Mouse (Mus musculus) heart, adult 8-10 months (tissue): Measurements from ENCODE around the gene Tex26. TPM values are rescaled to one million over a fixed set of nuclear protein-coding genes. Genes with fewer than 3 reads are reported as not detected.
A peak's percentile ranks its signal among the peaks of the same experiment; 100 is the strongest.

Experiments used
- DNase-seq: peaks from one replicate; pipeline ENCODE4 v3.0.0; 2022; ENCODE audit warnings: low spot score
- total RNA-seq, 4 experiments: library from RNA; stranded (reverse); gene quantifications; 2 replicates each; pipeline ENCODE4 v1.2.4; 2022

The Tex26 gene
- not detected for total RNA-seq

DNA sequence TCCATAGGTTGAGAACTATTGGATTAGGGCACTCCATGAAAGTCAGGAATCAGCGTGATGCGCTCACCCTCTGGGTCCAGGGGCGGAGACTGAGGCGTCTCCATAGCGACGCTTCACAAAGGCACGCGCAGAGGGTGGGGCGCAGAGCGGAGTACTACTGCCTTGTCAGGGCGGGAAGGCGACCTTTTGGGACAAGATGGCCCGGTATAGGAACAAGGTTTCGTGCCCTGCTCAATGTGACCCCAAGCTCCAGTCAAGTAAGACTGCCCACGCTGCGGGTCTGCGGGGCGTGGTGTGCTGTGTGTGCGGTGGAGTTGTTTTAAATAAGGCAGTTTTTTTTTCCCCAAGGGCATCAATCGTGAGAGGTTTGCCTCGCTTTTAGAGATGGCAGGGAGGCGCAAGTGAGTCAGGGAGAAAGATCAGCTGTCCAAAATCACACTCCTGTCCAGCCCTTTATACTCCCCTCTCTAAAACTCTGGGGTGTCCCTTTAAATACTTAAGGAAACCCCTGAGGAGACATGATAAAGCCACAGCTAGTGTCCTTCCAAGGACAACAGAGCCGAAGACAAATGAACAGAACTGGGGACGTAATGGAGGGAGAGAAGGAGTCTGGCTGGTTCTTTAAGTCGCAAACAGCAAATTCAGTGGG, at the start of gene Tex26:
Tex26 (plus strand) TSS at position 130 of the 649 bp plus-strand sequence.
- peak; percentile 18 for DNase-seq

DNA sequence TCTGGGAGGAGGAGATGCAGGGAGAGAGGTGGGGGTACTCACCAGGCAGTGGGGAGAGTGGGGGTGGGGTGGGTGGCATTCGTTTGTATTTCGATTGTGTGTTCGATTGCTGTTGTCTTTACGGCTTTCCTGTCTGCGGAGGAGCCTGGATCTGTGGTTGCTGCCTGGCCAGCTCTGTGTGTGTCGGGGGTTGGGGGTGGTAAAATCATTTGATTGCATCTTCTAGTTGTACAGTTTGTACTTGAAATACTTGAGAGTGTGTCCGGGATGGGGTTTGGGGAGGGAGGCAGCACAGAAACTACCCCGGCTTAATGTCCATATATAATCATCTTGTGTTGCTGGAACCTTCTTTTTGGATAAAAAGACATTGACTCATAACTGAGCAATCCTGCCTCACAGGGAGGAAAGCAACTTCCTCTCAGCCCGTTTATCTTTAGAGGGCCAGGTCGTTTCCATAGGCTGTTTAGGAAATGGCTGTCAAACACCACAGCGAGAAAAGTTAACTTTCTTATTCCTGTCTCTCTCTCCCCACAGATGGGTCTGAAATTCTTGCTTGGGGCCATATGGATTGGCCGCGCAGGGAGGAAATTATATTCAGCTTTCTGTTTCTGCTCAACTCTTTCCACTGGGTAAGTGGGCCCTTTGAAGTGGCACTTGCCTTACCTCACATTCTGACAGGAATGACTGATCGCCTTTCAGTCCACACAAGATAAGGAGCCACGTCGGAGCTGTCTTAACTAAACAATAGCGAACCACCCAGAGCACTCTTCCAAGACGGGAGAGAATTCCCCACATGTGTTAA, 47.7 kb upstream of the Tex26 start:
- no peak for DNase-seq

DNA sequence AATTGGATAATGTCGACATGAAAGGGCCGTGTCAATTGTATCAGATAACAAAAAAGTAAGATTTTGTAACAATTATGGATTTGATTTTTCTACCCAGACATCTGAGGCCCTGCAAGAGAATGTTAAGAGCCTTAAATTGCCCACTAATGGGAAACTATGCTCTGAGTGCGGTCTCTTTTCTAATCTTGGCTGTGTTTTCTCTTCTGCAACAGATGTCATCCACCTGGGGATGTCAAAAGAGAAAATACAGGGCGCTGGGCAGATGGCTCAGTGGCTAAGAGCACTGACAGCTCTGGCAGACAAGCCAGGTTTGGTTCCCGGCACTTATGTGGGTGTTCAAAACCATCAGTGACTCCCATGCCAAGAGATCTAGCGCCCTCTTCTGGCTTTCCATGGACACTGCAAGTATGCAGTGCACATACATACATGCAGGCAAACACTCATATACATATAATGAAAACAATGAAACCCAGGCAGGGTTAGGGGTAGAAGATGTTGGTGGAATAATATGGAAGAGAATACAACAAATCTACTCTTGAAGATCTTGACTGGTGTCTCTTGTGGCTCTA, 47.0 kb upstream of the Tex26 start:
- DNase-seq: no peak

DNA sequence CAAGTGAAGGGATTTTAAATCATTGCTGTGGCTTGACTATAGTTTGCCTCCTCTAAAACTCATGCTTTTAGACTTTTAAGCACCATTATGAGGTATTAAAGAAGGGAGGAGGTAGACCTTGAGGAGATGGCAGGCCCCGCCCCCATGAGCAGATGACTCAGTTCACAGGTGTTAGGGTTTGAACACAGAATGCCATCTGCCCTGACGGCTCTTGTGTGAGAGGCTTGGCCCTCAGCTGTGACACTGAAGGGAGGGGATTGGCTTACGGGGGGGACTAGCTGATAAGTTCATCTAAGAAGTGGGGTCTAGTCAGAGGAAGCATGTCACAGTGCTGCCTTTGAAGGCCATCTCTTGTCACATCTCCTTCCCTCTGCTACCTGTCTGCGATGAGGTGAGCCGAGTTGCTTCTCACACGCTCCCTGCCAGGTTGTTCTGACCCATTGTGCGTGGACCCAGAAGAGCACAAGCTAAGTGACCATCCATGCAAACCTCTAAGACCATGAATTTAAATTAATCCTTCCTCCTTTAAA, 37.9 kb upstream of the Tex26 start:
- DNase-seq: no peak

DNA sequence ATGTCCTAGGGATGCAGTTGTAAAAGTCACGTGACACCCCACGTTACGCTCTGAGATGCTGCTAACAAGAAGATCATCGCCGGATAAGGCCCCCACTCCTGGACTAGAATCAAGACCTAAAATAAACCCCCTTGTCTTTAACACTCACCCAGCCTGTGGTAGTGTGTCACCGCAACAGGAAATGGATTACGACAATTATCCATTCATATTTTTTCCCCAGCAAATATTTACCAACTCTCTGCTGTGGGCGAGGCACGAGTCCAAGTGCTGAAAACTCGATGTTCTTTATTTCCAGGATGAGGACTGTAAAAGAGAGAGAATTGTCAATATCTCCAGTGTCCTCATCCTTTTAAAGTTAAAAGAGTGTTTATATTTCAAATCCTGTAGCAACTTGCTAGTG, 37.4 kb upstream of the Tex26 start:
- no peak for DNase-seq

DNA sequence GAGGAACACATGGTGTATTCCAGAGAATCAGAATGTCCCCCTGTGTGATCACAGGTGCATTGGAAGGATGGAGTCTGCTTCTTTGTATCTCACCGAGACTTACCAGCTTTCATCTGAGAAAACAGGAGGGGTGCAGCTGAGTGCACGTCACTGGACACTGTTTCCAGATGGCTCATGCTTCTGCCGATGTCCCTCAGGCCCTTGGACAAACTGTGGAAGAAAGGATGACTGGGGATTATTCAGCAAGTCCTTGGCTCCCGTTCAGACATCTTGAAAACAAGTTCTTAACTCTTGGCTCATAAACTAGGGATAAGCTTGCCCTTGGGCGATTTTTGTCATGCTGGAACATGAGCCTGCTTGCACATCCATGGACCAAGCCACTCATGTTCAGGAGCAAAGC, 36.1 kb upstream of the Tex26 start:
- DNase-seq: peak; percentile 82

DNA sequence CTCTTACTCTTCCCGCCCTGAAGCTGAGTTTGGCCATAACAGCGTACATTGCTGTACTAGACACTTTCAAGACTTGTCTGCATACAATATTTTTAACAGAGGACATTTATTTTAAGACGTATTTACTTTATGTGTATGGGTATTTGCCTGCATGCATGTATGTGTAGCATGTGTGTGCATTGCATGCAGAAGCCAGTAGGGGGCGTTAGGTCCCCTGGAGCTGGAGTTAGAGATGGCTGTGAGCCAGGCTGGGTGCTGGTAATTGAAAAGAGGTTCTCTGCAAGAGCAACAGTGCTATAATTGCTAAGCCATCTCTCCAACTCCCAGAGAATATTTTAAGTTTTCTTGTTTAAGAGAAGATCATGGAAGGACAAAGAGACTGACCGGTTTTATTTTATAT, 34.8 kb upstream of the Tex26 start:
- DNase-seq: no peak

DNA sequence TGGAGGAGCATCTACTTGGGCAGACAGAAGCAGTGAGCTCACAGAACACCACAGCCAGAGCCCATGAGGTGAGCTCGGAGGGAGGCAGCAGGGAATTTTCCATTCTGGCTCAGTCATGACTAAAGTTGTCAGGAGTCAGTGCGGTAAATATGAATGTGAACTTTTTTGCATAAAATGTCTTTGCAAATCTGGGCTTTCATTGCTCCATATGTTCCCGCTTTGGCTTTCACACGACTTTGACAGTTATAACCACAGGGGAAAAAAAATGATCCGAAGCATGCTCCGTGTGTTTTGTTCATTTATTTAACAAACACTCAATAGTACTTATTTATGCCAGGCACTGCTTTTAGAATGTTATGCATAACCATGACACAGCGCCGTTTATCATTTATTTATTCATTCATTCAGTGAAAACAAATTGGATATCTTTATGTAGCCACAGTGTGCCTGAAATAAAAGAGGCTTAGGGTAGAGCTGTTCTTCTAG, 32.6 kb upstream of the Tex26 start:
- no peak for DNase-seq

DNA sequence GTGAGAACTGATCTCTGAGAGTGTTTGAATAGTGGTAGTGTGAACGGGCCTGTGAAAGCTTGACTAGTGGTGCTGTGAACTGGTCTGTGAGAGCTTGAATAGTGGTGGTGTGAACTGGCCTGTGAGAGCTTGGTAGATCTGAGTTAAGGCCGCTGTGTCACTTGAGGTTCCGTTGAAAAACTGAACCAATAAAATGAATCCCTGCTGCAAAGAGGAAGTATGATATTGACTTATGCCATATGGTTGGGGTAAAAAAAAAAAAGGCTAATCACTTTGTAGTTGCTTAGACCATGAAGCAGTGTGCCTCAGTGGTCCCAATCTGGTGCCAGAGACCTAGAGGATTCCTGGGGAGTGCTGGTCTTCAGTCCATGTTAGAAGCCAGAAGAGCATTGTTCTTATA, 30.0 kb upstream of the Tex26 start:
- no peak for DNase-seq

DNA sequence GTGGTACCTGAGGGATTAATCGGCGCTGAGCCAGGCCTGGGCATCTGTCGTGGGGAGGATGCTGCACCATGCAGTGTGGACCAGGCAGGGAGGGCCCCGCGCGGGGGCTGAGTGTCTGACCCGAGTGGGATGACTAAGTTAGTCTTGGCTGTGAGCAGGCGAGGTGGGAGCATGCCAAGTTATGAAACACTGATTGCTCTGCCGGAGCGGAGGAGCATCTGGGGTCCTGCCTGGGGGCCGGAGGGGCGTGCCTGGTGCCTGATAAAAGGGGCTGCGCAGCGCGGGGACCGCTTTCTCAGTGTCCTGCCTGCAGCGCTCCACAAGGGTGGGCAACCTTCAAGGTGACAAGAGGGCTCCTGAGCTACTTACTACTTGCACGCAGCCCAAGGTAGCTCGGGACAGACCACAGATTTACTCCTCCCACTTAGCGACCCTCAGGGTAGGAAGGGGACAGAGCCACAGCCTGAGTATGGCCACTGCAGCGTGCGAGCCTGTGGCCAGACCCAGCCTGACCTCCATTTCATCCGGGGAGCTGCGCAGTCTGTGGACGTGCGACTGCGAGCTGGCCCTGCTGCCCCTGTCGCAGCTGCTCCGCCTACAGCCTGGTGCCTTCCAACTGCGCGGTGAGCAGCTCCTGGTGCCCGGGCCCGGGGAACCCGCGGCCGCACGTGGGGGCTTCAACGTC, 27.8 kb upstream of the Tex26 start, which contains the start of gene Medag:
Medag (plus strand) TSS at position 241 of the 685 bp plus-strand sequence.
- DNase-seq: peak; percentile 87

DNA sequence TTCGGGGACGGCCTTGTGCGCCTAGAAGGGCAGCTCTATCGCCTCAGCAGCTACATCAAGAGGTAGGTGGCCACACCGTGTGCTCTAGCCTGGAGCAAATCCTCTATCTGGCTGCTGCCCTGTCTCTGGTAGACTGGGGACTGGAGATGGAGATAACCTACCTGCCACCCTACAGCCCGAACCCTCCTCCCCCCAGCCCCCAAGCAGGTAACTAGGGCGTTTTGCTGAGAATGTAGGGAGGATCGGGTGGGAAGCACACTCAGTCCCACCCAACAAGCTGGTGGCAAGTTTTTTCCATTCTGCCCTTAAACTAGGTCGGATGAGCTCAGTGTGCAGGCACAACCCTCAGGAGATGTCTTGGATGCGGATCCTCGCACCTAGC, 27.3 kb upstream of the Tex26 start:
- DNase-seq: no peak

DNA sequence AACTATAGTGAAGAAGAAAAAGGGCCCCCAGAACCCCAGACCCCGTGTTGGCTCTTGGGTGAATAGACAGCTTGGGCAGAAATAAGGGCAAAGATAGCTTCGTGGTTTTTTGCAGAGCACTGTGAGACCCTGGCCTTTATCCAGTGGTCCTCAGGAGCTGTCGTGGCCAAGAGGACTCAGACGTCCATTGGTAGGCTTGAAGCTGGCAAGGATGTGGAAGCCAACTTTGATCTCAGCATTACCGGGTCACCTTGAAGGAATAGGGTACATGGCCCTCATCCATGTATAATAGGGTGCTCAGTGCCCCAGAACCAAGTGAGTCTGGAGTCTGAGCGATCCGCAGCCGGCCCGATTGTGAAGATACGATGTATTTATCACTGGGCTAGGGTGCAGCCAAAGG, 26.8 kb upstream of the Tex26 start:
- DNase-seq: no peak

DNA sequence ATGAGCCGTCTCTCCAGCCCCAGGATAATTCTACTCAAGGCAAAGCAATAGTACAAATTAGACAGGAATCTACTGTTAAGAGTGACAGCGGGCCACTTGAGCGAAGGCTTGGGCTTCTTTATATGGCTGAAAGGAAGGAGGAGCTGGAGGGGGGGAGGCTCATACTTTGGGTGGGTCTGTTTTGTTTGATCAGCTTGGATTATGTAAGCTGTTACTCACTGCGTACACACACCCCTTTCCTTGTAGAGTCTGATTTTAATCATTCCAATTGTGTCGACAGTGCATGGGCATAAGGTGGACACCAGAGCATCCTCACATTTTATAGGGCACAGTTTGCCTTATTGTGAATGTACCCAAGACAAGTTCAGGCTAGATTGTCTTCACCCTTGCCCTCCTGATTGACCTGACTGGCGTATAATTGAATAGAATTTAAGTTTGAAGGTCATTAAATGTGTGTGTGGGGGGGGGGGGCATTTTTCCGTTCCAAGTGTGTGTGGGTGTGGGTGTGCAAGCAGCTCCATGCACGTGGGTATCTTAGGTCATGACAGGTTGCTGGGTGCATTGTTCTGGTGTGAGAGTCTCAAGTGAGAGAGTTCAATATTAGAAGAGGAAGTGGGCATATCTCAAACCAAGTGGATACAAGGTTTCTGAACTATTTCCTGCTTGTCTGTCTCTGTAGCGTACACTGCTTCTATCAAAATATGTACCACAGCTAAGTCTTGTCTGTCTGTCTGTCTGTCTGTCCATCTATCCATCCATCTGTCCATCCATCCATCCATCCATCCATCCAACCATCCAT, 24.9 kb upstream of the Tex26 start:
- no peak for DNase-seq

DNA sequence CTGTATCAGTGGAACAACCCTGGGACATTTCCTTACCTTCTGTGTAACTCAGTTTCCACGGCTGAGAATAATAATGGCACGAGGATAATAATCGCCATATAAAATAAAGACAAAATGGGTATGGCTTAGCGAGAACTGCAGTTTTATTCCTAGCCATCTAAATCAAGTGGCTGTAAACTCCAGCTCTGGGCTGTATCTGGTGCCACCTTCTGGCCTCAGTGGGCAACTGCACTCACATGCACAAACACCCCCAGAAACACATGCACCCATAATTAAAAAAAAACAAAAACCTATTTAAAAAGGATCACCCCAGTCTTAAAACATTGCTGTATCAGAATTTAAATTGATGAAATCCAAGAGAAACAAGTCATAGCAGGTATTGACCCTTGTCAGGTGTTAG, 22.1 kb upstream of the Tex26 start:
- DNase-seq: no peak

DNA sequence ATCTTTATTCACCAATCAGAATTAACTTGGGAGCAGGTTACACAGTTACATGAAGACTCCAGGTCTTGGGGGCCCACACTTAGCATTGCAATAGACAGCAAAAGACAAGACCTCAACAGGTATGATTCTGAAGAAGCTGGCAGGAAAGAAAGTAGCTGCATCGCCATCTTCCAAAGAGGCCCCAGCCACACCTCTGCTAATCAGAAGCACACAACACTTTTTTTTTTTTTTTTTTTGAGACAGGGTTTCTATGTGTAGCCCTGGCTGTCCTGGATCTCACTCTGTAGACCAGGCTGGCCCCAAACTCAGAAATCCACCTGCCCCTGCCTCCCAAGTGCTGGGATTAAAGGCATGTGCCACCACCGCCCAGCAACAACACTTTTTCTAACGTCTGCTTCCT, 12.9 kb upstream of the Tex26 start:
- no peak for DNase-seq

DNA sequence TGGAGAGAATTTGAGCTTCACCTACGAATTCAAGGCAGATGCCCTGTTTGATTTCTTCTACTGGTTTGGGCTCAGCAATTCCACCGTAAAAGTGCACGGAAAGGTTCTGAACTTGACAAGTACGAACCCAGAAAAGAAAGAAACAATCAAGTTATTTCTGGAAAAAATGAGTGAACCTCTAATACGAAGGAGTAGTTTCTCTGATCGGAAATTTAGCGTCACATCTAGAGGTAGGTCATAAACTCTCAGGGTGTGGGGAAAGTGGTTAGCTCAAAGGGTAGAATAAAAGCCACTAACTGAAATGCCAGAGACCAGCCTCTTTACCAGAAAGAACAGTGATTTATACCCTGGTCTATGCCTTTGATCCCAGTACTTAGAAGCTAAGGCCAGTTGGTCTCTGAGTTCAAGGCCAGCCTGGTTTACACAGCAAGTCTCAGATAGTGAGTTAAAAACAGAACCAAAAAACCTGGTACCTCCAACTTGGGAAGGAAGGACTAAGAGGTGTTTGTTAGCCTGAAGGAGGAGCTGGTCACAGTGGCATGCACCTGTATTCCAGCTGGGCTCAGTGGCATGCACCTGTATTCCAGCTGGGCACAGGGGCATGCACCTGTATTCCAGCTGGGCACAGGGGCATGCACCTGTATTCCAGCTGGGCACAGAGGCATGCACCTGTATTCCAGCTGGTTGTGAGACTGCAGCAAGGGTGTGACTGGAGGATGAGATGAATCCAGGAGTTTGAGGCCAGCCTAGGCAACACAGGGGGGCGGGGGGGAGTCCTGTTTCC, 12.0 kb upstream of the Tex26 start:
- no peak for DNase-seq

DNA sequence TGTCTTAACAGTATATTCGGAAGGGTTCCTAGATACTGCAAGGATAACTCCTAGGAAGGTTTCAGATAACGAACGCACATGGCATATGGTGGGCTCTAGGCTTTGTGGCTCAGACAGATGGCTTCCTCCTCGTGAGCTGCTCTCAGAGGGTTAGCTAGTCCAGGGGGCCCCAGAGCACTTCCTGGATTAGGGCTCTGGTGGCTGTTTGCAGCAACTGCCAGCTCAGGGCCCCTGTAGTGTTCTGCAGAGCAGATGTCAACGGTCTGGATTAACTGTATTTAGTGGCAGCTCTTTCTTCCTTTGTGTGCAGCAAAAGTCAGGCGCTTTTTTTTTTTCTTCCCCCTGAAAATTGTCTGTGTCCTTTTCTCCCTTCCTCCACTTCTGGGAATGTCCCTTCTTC, 11.1 kb upstream of the Tex26 start:
- DNase-seq: no peak

DNA sequence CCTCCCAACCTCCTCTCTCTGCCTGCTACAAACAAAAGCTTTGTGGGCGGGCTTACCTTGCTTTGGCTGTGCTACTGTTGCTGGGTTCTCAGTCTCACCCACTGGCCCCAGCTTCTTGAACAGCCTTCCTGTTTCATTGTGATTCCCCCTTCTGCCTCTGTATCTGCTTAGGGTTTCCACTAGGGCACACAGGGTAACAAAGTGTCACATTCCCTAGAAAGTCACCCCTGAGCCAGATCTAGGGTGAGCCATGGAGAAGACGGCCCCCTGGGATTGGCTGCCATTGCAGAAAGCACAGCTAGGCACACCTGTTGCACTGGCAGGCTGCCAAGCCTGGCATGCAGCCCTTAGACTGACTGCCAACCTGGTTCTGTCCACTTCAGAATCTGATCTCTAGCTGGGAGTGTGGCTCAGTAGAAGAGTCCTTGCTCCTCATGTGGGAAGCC, 10.6 kb upstream of the Tex26 start:
- DNase-seq: no peak

DNA sequence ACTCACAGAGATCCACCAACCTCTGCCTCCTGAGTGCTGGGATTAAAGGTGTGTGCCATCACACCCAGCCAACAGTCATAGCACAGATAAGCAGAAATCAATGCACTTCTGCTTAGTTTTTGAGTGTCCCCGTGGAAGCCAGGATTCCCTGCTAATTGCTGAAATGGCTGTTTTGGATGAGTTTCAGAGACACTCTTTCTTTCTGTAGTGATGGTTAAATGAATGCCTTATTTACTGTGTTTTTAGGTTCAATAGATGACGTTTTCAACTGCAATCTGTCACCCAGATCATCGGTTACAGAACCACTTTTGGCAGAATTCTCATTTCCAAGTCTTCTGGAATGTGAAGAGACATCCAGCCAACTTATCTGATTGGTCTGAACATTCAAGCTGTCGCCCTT, 9.9 kb upstream of the Tex26 start:
- no peak for DNase-seq

DNA sequence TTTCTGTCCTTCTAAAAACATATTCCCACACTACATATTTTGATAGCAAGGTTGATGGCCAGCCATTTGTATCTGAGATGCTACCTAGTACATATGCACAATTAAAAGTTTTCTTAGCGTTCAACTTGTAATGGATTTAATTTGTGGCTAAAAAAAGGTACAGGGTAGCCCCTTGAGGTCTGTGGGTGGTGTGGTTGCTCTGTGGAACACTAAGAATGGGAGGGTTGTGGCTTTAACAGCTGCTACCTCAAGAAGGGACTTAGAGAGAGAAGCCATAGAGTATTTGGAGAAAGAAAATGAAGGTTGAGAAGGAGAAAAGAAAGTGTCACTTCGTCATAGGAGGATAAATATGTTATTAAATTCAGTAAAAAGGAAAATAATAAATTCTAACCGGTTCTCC, 8.5 kb upstream of the Tex26 start:
- no peak for DNase-seq
